Mouse (Mus musculus) heart, embryonic 14.5 days (tissue): ENCODE measurements around the gene Eif3b. TPM values are rescaled to one million over a fixed set of nuclear protein-coding genes. Genes with fewer than 3 reads are reported as not detected.
"Not testable (repeated sequence)": the region's sequence is repeated elsewhere in the genome, so short reads cannot be mapped to it uniquely, and the experiment has no call there.

Source experiments
- ATAC-seq: fragments of 200-750 bp; cut with Nextera tagmentation; 2 replicates; pipeline ENCODE4 v1.8.0; 2017; ENCODE audit warnings: low read depth, moderate TSS enrichment; ENCODE audit not compliant: insufficient number of reproducible peaks, insufficient read depth, low FRiP score
- H3K27ac ChIP-seq, 2 experiments: fragments of 200-500 bp in 1 of 2; fragments of 300-500 bp in 1 of 2; sonication (generic) in 1 of 2; replicated peaks in 1 of 2; 2 replicates each; pipeline ENCODE4 v1.5.1; 2012 to 2014; ENCODE audit warnings: low read depth in 2 of 2, low read length in 2 of 2, control low read depth in 1 of 2, mild to moderate bottlenecking in 1 of 2, mixed read lengths in 1 of 2; ENCODE audit not compliant: control insufficient read depth in 1 of 2, insufficient read depth in 1 of 2
- H3K27me3 ChIP-seq: fragments of 300-500 bp; sonication (generic); 2 replicates; pipeline ENCODE4 v1.6.1; 2014; ENCODE audit warnings: mild to moderate bottlenecking, low read length, control low read depth; ENCODE audit not compliant: control insufficient read depth, insufficient read depth
- H3K36me3 ChIP-seq: fragments of 300-500 bp; sonication (generic); 2 replicates; pipeline ENCODE4 v1.6.1; 2014; ENCODE audit warnings: mild to moderate bottlenecking, control low read depth, low read length, mixed read lengths; ENCODE audit not compliant: control insufficient read depth, insufficient read depth
- H3K4me1 ChIP-seq, 2 experiments: fragments of 200-500 bp in 1 of 2; fragments of 300-500 bp in 1 of 2; sonication (generic) in 1 of 2; 2 replicates each; pipeline ENCODE4 v1.6.1; 2012 to 2014; ENCODE audit warnings: low read length in 2 of 2, control low read depth in 1 of 2, mixed read lengths in 1 of 2; ENCODE audit not compliant: control insufficient read depth in 2 of 2, insufficient read depth in 2 of 2
- H3K4me2 ChIP-seq: fragments of 300-500 bp; sonication (generic); 2 replicates; pipeline ENCODE4 v1.6.1; 2014; ENCODE audit warnings: mild to moderate bottlenecking, low read length
- H3K4me3 ChIP-seq, 2 experiments: fragments of 200-500 bp in 1 of 2; fragments of 300-500 bp in 1 of 2; sonication (generic) in 1 of 2; 2 replicates each; pipeline ENCODE4 v1.5.1; 2012 to 2014; ENCODE audit warnings: low read length in 2 of 2, mild to moderate bottlenecking in 2 of 2, control low read depth in 1 of 2, low read depth in 1 of 2, moderate library complexity in 1 of 2; ENCODE audit not compliant: control insufficient read depth in 1 of 2, insufficient read depth in 1 of 2
- H3K9ac ChIP-seq: fragments of 300-500 bp; sonication (generic); 2 replicates; pipeline ENCODE4 v1.6.1; 2014; ENCODE audit warnings: mild to moderate bottlenecking, low read length
- H3K9me3 ChIP-seq: fragments of 300-500 bp; sonication (generic); 2 replicates; pipeline ENCODE4 v1.6.1; 2016; ENCODE audit warnings: low read length, control low read depth; ENCODE audit not compliant: control insufficient read depth
- WGBS: fragments of 180-500 bp; shearing (Covaris S2); extraction: QIAGEN DNeasy Blood & Tissue Kit; methylation state at CpG from one replicate; pipeline ENCODE4 v1.1.7; 2014; 5-methylcytosine and 5-hydroxymethylcytosine counted together
- polyA plus RNA-seq: library from polyadenylated mRNA; unstranded; fragments of >200 nt; fragmentation: Nextera tagmentation; extraction: Ambion mirVana; gene quantifications from 2 replicates; pipeline ENCODE4 v1.2.1, GENCODE M21; 2014

Eif3b gene
- polyA plus RNA-seq, 1 experiment from 2014 or later: 108 TPM

GRCm38 (mm10) chr5:140446054-140446453 lies 26.9 kb downstream of the Eif3b start:
- 55% methylated on average over 7 of the region's 7 CpGs for WGBS
- H3K27ac ChIP-seq: peak overlapping the region; percentile 23 to 73; a peak in 2 of 4 replicates
- no peak overlapping the region for H3K9ac ChIP-seq
- H3K4me3 ChIP-seq: no peak overlapping the region
- H3K36me3 ChIP-seq: peaks cover 47% of the 10 kb centered on the region
- no peak overlapping the region for H3K4me2 ChIP-seq
- ATAC-seq: no peak
- no peaks in the 10 kb centered on the region for H3K27me3 ChIP-seq
- H3K9me3 ChIP-seq: no peaks in the 10 kb centered on the region
- peaks cover 6 to 12% of the 10 kb centered on the region in 2 experiments; a peak in 3 of 4 replicates for H3K4me1 ChIP-seq

GRCm38 (mm10) chr5:140454488-140454887 lies 35.4 kb downstream of the Eif3b start:
- H3K4me2 ChIP-seq: no peak overlapping the region
- peak overlapping the region; percentile 43 to 78 for H3K27ac ChIP-seq
- H3K36me3 ChIP-seq: no peaks in the 10 kb centered on the region
- ATAC-seq: no peak
- no peak overlapping the region for H3K9ac ChIP-seq
- H3K27me3 ChIP-seq: no peaks in the 10 kb centered on the region
- peaks cover 0 to 4% of the 10 kb centered on the region in 2 experiments; a peak in 2 of 4 replicates for H3K4me1 ChIP-seq
- H3K9me3 ChIP-seq: no peaks in the 10 kb centered on the region
- no peak overlapping the region for H3K4me3 ChIP-seq

- Histone ChIP-seq H3K9me3 (no peaks in the 10 kb centered on the region), H3K4me1 (peaks cover 0 to 4% of the 10 kb centered on the region in 2 experiments; a peak in 2 of 4 replicates), H3K9ac (no peak overlapping the region), H3K27ac (no peak overlapping the region), H3K4me2 (no peak overlapping the region), H3K4me3 (no peak overlapping the region), H3K27me3 (no peaks in the 10 kb centered on the region), H3K36me3 (no peaks in the 10 kb centered on the region)
- ATAC-seq: no peak
- WGBS: 47% methylated on average over 2 of the region's 2 CpGs
These were observed 36.3 kb downstream of the Eif3b start for GRCm38 (mm10) chr5:140455466-140455865.

GRCm38 (mm10) chr5:140461476-140461875 lies 42.3 kb downstream of the Eif3b start:
- no peak overlapping the region for H3K4me3 ChIP-seq
- no peak overlapping the region for H3K4me2 ChIP-seq
- no peak overlapping the region for H3K27ac ChIP-seq
- peaks cover 14% of the 10 kb centered on the region; the same call in 1 of the 2 replicates for H3K9me3 ChIP-seq
- no peak for ATAC-seq
- WGBS: 75% methylated on average over 3 of the region's 3 CpGs
- H3K27me3 ChIP-seq: no peaks in the 10 kb centered on the region
- no peaks in the 10 kb centered on the region for H3K4me1 ChIP-seq
- H3K9ac ChIP-seq: no peak overlapping the region
- no peaks in the 10 kb centered on the region for H3K36me3 ChIP-seq

GRCm38 (mm10) chr5:140463151-140463550 lies 44.0 kb downstream of the Eif3b start:
- H3K4me2 ChIP-seq: not testable (repeated sequence)
- WGBS: 78% methylated on average over 2 of the region's 2 CpGs

GRCm38 (mm10) chr5:140464943-140465342 lies 45.8 kb downstream of the Eif3b start:
- H3K9ac ChIP-seq: no peak overlapping the region
- no peak for ATAC-seq
- H3K36me3 ChIP-seq: no peaks in the 10 kb centered on the region
- H3K4me2 ChIP-seq: no peak overlapping the region
- H3K27ac ChIP-seq: no peak overlapping the region
- H3K4me1 ChIP-seq: no peaks in the 10 kb centered on the region; a peak in 1 of 4 replicates
- H3K4me3 ChIP-seq: no peak overlapping the region
- WGBS: 86% methylated on average over 2 of the region's 2 CpGs
- H3K27me3 ChIP-seq: no peaks in the 10 kb centered on the region
- H3K9me3 ChIP-seq: peaks cover 14% of the 10 kb centered on the region; the same call in 1 of the 2 replicates

More at GRCm38 (mm10) chr5:140463151-140463550, 44.0 kb downstream of the Eif3b start:
- not testable (repeated sequence) for ATAC-seq, H3K4me3 ChIP-seq, H3K9ac ChIP-seq, H3K36me3 ChIP-seq, H3K4me1 ChIP-seq, H3K27ac ChIP-seq, H3K27me3 ChIP-seq
- H3K9me3 ChIP-seq: peaks cover 14% of the 10 kb centered on the region; the same call in 1 of the 2 replicates

- no peaks in the 10 kb centered on the region for H3K36me3 ChIP-seq
- no peak overlapping the region for H3K4me2 ChIP-seq
- no peaks in the 10 kb centered on the region for H3K4me1 ChIP-seq
- H3K27ac ChIP-seq: no peak overlapping the region
- 81% methylated on average over 3 of the region's 3 CpGs for WGBS
- no peaks in the 10 kb centered on the region for H3K27me3 ChIP-seq
- H3K4me3 ChIP-seq: no peak overlapping the region
- H3K9ac ChIP-seq: no peak overlapping the region
- H3K9me3 ChIP-seq: 0 out of 2 replicates have a peak, but pooled peaks cover 4% of the 10 kb centered on the region
- no peak for ATAC-seq
These were observed 53.2 kb downstream of the Eif3b start for GRCm38 (mm10) chr5:140472336-140472735.

GRCm38 (mm10) chr5:140481458-140481857 lies 62.3 kb downstream of the Eif3b start:
- Histone ChIP-seq H3K4me3 (no peak overlapping the region), H3K36me3 (no peaks in the 10 kb centered on the region), H3K4me1 (no peaks in the 10 kb centered on the region), H3K9me3 (no peaks in the 10 kb centered on the region), H3K27ac (no peak overlapping the region), H3K27me3 (peaks cover 2% of the 10 kb centered on the region; the same call in 1 of the 2 replicates), H3K4me2 (no peak overlapping the region), H3K9ac (no peak overlapping the region)
- WGBS: 73% methylated on average over 4 of the region's 4 CpGs
- no peak for ATAC-seq
